Mouse (Mus musculus) spleen, embryonic (tissue): ENCODE results near the gene Sag.

Source experiments
- CTCF ChIA-PET: fragments of 350-600 bp; sonication (Branson Sonifier 250); formaldehyde crosslinking; loops from one replicate; lab custom pipeline; 2022; lab: Charles Lee

The Sag gene

GRCm38 (mm10) chr1:87813155-87813554 is 9.7 kb downstream of the Sag start:
- CTCF ChIA-PET: interaction anchor here (1.2 kb wide), 1 partner anchor 120 kb away, joined by 3 read pairs; no protein-coding TSS in a partner anchor

GRCm38 (mm10) chr1:87813681-87814080 is 10.2 kb downstream of the Sag start:
- CTCF ChIA-PET: no interaction called here

DNA sequence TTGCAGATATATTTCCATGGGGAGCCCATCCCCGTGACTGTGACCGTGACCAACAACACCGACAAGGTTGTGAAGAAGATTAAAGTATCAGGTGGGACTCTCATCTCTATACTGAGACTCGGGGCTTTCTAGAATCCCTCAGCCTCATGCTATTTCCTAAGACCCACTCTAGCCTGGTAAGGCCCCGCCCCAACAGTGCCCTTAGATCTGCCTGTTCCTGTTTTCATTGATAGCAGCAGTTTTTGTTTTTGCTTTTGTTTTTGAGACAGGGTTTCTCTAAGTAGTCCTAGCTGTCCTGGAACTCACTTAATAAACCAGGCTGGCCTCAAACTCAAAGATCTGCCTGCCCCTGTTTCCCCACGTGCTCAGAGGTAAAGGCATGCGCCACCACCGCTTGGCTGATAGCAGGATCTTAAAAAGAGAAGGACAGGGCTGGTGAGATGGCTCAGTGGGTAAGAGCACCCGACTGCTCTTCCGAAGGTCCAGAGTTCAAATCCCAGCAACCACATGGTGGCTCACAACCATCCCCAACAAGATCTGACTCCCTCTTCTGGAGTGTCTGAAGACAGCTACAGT is 21.0 kb downstream of the Sag start:
- CTCF ChIA-PET: no interaction called here

GRCm38 (mm10) chr1:87825281-87825680 is 21.8 kb downstream of the Sag start:
- CTCF ChIA-PET: interaction anchor here (0.8 kb wide), 1 partner anchor 25 kb away, joined by 3 read pairs; no protein-coding TSS in a partner anchor

DNA sequence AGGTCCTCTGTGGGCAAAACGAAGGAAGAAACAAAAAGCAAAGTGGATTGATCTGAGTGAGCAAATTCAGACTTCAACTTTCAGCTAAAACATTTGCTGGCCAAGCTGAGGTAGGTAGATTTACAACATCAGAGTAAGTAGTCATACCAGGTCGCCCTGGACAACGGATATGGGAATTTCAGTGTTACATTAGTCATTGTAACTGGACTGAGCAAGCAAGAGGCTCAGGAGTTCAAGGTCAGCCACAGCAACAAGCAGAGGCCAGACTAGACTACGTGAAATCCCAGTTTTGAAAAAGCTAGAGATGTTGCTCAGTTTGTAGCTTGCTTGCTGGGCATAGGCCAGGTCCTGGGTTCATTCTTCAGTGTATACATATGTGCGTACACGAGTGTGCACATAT is 22.5 kb downstream of the Sag start:
- CTCF ChIA-PET: interaction anchor here (0.8 kb wide), 1 partner anchor 24 kb away, joined by 3 read pairs; no protein-coding TSS in a partner anchor

- CTCF ChIA-PET: no interaction called here
These were observed 23.0 kb downstream of the Sag start for GRCm38 (mm10) chr1:87826474-87826873.

GRCm38 (mm10) chr1:87827476-87827875 is 24.0 kb downstream of the Sag start:
- CTCF ChIA-PET: interaction anchor here (0.6 to 2.1 kb wide), 4 partner anchors 27 to 162 kb away, joined by 3 to 6 read pairs (median 4); no protein-coding TSS in a partner anchor

DNA sequence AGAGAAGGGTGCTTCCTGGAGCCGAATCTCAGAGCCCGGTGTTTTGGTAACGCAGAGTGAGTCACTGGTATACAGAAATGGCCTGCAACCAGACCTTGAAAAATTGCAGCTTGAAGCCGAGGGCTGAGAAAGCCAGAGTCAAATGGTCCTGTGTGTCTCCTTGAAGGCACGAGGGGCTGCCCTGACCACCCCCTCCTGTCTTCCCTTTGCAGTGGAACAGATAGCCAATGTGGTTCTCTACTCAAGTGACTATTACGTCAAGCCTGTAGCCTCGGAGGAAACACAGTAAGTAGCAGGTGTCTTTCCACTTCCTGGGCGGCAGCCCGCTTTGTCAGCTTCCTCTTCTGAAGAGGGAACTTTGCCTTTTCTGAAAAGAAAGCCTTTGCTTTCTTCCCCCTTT is 24.7 kb downstream of the Sag start:
- CTCF ChIA-PET: interaction anchor here (0.6 to 2.1 kb wide), 9 partner anchors 12 to 90 kb away, joined by 3 to 9 read pairs (median 3); no protein-coding TSS in a partner anchor

GRCm38 (mm10) chr1:87828926-87829580 is 25.6 kb downstream of the Sag start:
- CTCF ChIA-PET: interaction anchor here (0.6 to 2.1 kb wide), 9 partner anchors 13 to 39 kb away, joined by 3 to 9 read pairs (median 3); no protein-coding TSS in a partner anchor

GRCm38 (mm10) chr1:87829621-87830211 is 26.2 kb downstream of the Sag start:
- CTCF ChIA-PET: interaction anchor here (0.6 to 2.1 kb wide), 5 partner anchors 12 to 34 kb away, joined by 3 to 6 read pairs (median 4); no protein-coding TSS in a partner anchor

DNA sequence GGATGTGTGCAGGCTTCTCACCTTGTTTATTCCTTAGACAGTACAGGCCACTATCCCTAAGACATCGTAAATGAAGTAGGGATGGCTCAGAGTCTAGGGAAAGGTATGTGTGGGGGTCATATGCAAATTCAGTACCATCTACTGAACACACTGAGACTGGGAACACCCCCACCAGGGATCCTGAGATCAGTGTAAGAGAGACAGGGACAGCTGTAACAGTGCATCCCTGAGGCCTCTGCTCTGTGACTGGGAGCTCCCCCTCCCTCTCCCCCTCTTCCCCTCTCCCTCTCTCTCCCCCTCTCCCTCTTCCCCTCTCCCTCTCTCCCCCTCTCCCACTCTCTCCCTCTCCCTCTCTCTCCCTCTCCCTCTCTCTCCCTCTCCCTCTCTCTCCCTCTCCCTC is 33.0 kb downstream of the Sag start:
- CTCF ChIA-PET: interaction anchor here (0.7 to 1.3 kb wide), 2 partner anchors 10 to 269 kb away, joined by 5 to 14 read pairs; no protein-coding TSS in a partner anchor

DNA sequence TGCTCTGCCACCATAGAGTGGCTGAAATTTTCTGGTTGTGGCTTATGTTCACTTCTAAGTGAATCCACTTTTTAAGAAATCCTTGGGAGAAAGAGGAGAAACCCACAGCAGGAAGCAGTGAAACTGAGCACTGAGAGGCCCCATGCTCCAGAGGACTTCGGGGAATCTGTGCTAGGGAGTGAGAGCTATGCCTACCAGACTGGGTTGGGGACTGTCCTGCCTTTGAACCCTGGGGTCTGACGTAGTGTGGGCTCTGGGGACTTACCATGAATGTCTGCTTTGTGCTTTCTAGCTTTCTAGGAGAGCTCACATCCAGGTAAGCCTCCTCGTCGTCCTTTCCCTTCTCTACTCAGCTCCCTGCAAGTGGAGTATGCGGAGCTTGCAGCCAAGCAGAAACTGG is 33.5 kb downstream of the Sag start:
- CTCF ChIA-PET: interaction anchor here (0.7 to 1.3 kb wide), 2 partner anchors 9 to 269 kb away, joined by 5 to 14 read pairs; no protein-coding TSS in a partner anchor

DNA sequence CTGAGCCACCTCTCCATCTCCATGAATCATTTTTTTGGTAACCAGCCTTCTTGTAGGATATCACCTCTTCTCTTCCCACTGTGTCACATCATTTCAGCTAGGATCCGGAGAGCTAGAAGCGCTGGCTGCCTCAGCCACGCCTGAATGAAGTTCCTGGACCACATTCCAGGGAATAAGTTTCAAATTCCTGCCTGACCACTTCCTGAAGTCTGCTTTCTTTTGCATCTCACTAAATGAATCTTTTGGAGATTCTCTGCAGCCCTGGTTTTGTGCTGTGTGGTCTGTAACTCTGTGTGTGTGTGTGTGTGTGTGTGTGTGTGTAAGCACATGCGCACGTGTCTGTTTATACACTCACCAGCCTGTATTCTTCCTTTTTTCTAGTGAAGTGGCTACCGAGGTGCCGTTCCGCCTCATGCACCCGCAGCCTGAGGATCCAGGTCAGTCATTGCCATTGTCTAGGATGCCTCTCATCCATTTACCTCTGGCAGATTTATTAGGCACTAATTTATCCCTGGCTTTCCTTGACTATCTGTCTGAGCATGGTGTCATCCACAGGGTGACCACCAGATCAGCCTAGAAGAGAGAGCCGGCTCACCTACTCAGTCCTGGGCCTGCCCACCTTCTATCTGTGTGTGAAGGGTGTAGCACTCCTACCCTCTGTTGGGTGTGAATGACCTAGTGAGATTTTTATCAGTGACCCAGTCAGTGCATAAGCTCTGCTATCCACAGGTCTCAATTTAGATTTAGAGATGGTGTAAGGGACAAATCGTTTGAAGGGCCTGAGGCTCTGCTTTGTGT is 37.1 kb downstream of the Sag start:
- CTCF ChIA-PET: interaction anchor here (0.9 kb wide), 1 partner anchor 12 kb away, joined by 3 read pairs; no protein-coding TSS in a partner anchor

DNA sequence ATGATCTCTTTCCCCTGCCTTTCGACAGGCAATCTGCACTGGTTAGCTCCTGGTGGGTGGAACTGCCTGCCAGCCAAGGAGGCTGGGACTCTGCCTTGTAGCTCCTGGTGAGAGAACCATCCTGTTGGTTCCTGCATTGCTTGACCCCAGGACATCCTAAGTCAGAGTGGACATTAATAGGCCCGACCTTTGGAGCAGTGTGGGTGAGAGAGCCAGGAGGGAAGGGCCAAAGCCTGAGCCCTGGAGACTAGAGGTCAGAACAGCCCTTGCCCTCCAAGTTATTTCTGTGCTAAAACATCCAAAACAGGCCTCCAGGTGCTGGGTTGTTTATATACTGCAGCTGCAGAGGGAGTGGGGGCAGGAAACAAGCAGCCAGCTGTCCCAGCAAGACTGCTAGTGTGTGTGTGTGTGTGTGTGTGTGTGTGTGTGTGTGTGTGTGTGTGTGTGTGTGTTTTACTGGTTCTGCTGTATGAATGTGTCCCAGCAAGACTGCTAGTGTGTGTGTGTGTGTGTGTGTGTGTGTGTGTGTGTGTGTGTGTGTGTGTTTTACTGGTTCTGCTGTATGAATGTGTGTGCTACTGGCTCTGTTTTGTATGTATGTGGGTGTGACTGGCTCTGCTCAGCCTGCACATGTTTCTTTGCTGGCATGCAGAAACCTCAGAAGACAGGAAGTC is 43.5 kb downstream of the Sag start:
- CTCF ChIA-PET: interaction anchor here (1.6 kb wide), 1 partner anchor 18 kb away, joined by 9 read pairs; no protein-coding TSS in a partner anchor

GRCm38 (mm10) chr1:87847475-87848168 is 44.1 kb downstream of the Sag start:
- CTCF ChIA-PET: interaction anchor here (1.0 to 1.6 kb wide), 2 partner anchors 19 kb away, joined by 3 to 9 read pairs; no protein-coding TSS in a partner anchor

GRCm38 (mm10) chr1:87848237-87848996 is 44.9 kb downstream of the Sag start:
- CTCF ChIA-PET: interaction anchor here (0.6 to 1.1 kb wide), 4 partner anchors 20 to 522 kb away, joined by 3 to 5 read pairs (median 3); no protein-coding TSS in a partner anchor

DNA sequence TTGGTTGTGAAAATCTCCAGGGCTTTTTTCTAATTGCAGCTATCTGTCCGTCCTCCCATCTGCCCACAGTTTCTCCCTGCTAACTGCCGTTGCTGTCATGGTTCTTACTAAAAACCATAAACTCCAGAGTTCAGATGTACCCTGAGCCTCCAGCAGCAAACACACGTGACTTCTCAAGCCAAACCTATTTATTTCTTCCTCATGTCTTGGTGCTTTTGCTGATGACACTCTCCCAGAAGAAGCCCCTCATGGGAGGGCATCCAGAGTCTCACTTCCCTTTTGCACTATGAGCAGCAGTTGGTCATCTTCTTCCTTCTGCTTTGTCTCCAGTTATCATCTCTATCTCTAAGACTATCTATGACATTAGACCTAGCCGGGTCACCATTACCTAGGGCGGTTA is 45.8 kb downstream of the Sag start:
- CTCF ChIA-PET: interaction anchor here (1.1 to 1.4 kb wide), 3 partner anchors 19 to 24 kb away, joined by 3 to 4 read pairs (median 3); no protein-coding TSS in a partner anchor

DNA sequence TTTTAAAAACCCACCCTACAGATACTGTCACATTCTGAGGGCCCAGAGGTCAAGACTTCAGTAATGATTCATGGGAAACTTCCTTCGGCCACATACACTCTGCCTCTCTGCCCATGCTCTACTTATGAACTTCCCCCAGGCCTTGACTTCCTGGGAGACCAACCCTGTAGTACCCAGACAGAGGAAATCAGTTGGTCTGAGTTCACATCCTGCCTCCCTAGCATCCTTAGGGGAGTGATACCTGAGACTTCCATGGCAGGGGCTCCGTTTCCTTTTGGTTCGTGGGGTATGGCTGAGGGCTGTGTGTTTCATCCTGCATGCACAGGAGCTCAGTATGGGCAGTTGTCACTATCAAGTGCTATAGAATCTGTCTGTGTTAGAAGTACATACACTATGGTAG is 47.9 kb downstream of the Sag start:
- CTCF ChIA-PET: no interaction called here
